Mouse (Mus musculus) intestine, postnatal 0 days (tissue): ENCODE measurements around the gene Phf23. TPM values are rescaled to one million over a fixed set of nuclear protein-coding genes. Genes with fewer than 3 reads are reported as not detected.
"Not testable (repeated sequence)": the region's sequence is repeated elsewhere in the genome, so short reads cannot be mapped to it uniquely, and the experiment has no call there.

Experiments used
- ATAC-seq: fragments of 200-750 bp; cut with Nextera tagmentation; 2 replicates; pipeline ENCODE4 v1.8.0; 2017; ENCODE audit warnings: mild to moderate bottlenecking, moderate TSS enrichment, moderate library complexity
- H3K27ac ChIP-seq: fragments of 300-500 bp; sonication (generic); 2 replicates; pipeline ENCODE4 v1.5.1; 2014; ENCODE audit warnings: mild to moderate bottlenecking, low read depth, low read length, moderate library complexity
- H3K27me3 ChIP-seq: fragments of 300-500 bp; sonication (generic); replicated peaks from 2 replicates; pipeline ENCODE4 v1.6.1; 2014; ENCODE audit warnings: low read length, mixed read lengths; ENCODE audit not compliant: control insufficient read depth, insufficient read depth
- H3K36me3 ChIP-seq: fragments of 300-500 bp; sonication (generic); 2 replicates; pipeline ENCODE4 v1.6.1; 2014; ENCODE audit warnings: mild to moderate bottlenecking, moderate library complexity; ENCODE audit not compliant: control insufficient read depth, insufficient read depth
- H3K4me1 ChIP-seq: fragments of 300-500 bp; sonication (generic); replicated peaks from 2 replicates; pipeline ENCODE4 v1.6.1; 2014; ENCODE audit warnings: antibody characterized with exemption, low read length, mixed read lengths; ENCODE audit not compliant: control insufficient read depth, insufficient read depth
- H3K4me2 ChIP-seq: fragments of 300-500 bp; sonication (generic); replicated peaks from 2 replicates; pipeline ENCODE4 v1.6.1; 2014; ENCODE audit warnings: low read depth, mild to moderate bottlenecking, moderate library complexity
- H3K4me3 ChIP-seq: fragments of 300-500 bp; sonication (generic); 2 replicates; pipeline ENCODE4 v1.5.1; 2014; ENCODE audit warnings: low read depth, low read length
- H3K9ac ChIP-seq: fragments of 300-500 bp; sonication (generic); 2 replicates; pipeline ENCODE4 v1.6.1; 2014; ENCODE audit warnings: mild to moderate bottlenecking, low read depth, low read length
- H3K9me3 ChIP-seq: fragments of 300-500 bp; sonication (generic); 2 replicates; pipeline ENCODE4 v1.6.1; 2016; ENCODE audit warnings: mixed run types; ENCODE audit not compliant: control insufficient read depth
- CTCF ChIP-seq: sonication (generic); IDR thresholded peaks from 2 replicates; pipeline ENCODE4 v1.5.1; 2016; ENCODE audit warnings: low read depth, mild to moderate bottlenecking, control low read depth, antibody characterized with exemption, moderate library complexity
- WGBS: fragments of 180-500 bp; shearing (Covaris S2); extraction: QIAGEN DNeasy Blood & Tissue Kit; methylation state at CpG from one replicate; pipeline ENCODE4 v1.1.7; 2014; 5-methylcytosine and 5-hydroxymethylcytosine counted together
- polyA plus RNA-seq: library from polyadenylated mRNA; unstranded; fragments of >200 nt; fragmentation: Nextera tagmentation; extraction: Ambion mirVana; gene quantifications from 2 replicates; pipeline ENCODE4 v1.2.1, GENCODE M21; 2015

The Phf23 gene
- polyA plus RNA-seq, 1 experiment from 2014 or later, result 32.6 TPM

GRCm38 (mm10) chr11:69950807-69951459 lies 44.6 kb upstream of the Phf23 start:
- no peak overlapping the region for H3K4me3 ChIP-seq
- ATAC-seq, result no peak
- H3K27ac ChIP-seq, result no peak overlapping the region
- H3K9ac ChIP-seq, result no peak overlapping the region
- no peaks in the 10 kb centered on the region for H3K27me3 ChIP-seq
- no peak overlapping the region for H3K4me2 ChIP-seq
- TF ChIP-seq CTCF, result peak; percentile 61
- peaks cover 10% of the 10 kb centered on the region for H3K4me1 ChIP-seq
- no peaks in the 10 kb centered on the region for H3K36me3 ChIP-seq
- 45% methylated on average over 4 of the region's 4 CpGs for WGBS
- H3K9me3 ChIP-seq, result no peaks in the 10 kb centered on the region

GRCm38 (mm10) chr11:69952274-69952673 lies 43.3 kb upstream of the Phf23 start:
- Histone ChIP-seq H3K9me3 (no peaks in the 10 kb centered on the region), H3K27me3 (no peaks in the 10 kb centered on the region), H3K27ac (no peak overlapping the region), H3K36me3 (no peaks in the 10 kb centered on the region), H3K4me2 (no peak overlapping the region), H3K4me1 (peaks cover 10% of the 10 kb centered on the region), H3K9ac (no peak overlapping the region), H3K4me3 (no peak overlapping the region)
- peak; percentile 68 for TF ChIP-seq CTCF
- WGBS, result 36% methylated on average over 1 of the region's 1 CpGs
- no peak for ATAC-seq

GRCm38 (mm10) chr11:69953267-69953915 lies 42.2 kb upstream of the Phf23 start:
- Histone ChIP-seq H3K9ac (no peak overlapping the region), H3K4me2 (peak overlapping the region; percentile 6), H3K9me3 (no peaks in the 10 kb centered on the region), H3K4me3 (no peak overlapping the region), H3K27ac (no peak overlapping the region), H3K36me3 (no peaks in the 10 kb centered on the region), H3K4me1 (peaks cover 5% of the 10 kb centered on the region), H3K27me3 (no peaks in the 10 kb centered on the region)
- TF ChIP-seq CTCF, result no peak
- peak; percentile 37; the same call in 1 of the 2 replicates for ATAC-seq
- 22% methylated on average over 11 of the region's 11 CpGs for WGBS

- peak; percentile 26 for TF ChIP-seq CTCF
- H3K36me3 ChIP-seq, result not testable (repeated sequence)
- ATAC-seq, result peak; percentile 44
Observed at GRCm38 (mm10) chr11:69955618-69956017, 40.0 kb upstream of the Phf23 start.

GRCm38 (mm10) chr11:69956218-69956617 lies 39.4 kb upstream of the Phf23 start:
- TF ChIP-seq CTCF, result peak; percentile 38
- ATAC-seq, result no peak
- Histone ChIP-seq H3K4me2 (no peak overlapping the region), H3K27ac (no peak overlapping the region), H3K36me3 (no peaks in the 10 kb centered on the region), H3K9ac (no peak overlapping the region), H3K9me3 (no peaks in the 10 kb centered on the region), H3K4me3 (no peak overlapping the region), H3K4me1 (no peaks in the 10 kb centered on the region), H3K27me3 (no peaks in the 10 kb centered on the region)
- WGBS, result 77% methylated on average over 1 of the region's 1 CpGs

More at GRCm38 (mm10) chr11:69955618-69956017, 40.0 kb upstream of the Phf23 start:
- not testable (repeated sequence) for H3K4me1 ChIP-seq, H3K4me3 ChIP-seq, H3K27me3 ChIP-seq, H3K9ac ChIP-seq, H3K27ac ChIP-seq, H3K4me2 ChIP-seq, H3K9me3 ChIP-seq
- WGBS, result 71% methylated on average over 3 of the region's 4 CpGs

- Histone ChIP-seq H3K27me3 (0 out of 2 replicates have a peak, but pooled peaks cover 4% of the 10 kb centered on the region), H3K36me3 (no peaks in the 10 kb centered on the region), H3K4me2 (peak overlapping the region; percentile 49), H3K4me1 (no peaks in the 10 kb centered on the region), H3K4me3 (no peak overlapping the region), H3K27ac (peak overlapping the region; percentile 92), H3K9me3 (no peaks in the 10 kb centered on the region), H3K9ac (no peak overlapping the region)
- WGBS, result 46% methylated on average over 5 of the region's 5 CpGs
- ATAC-seq, result no peak
- TF ChIP-seq CTCF, result peak; percentile 72
Observed at GRCm38 (mm10) chr11:69960616-69961015, 35.0 kb upstream of the Phf23 start.
